Mouse (Mus musculus): ENCODE measurements around the gene Gm11027. TPM values are rescaled to one million over a fixed set of nuclear protein-coding genes. Genes with fewer than 3 reads are reported as not detected.
A peak's percentile ranks its signal among the peaks of the same experiment; 100 is the strongest.

The Gm11027 gene
- total RNA-seq, 2 experiments from 2014 or later: not detected

DNA sequence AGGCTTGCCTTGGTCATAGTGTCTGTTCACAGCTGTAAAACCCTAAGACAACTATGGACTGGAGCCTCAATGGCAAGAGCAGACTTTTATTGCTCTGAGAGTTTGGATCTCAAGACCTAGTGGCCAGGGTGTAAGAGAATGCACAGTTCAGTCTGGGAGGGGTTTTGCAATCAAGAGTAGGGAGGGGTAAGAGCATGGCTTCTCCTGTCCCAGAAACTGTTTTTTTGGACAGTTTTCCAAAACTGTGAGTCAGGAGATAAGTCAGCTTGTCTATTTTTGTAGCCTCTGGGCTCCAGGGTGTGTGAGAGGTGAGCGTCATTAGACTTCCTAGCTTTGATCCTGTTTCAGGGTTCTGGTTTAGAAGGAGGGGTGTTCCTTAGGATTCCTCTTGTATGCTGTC lies 3.4 kb downstream of the Gm11027 start:
- ATAC-seq (replicated peaks; ENCODE audit: poor library complexity): no peak

DNA sequence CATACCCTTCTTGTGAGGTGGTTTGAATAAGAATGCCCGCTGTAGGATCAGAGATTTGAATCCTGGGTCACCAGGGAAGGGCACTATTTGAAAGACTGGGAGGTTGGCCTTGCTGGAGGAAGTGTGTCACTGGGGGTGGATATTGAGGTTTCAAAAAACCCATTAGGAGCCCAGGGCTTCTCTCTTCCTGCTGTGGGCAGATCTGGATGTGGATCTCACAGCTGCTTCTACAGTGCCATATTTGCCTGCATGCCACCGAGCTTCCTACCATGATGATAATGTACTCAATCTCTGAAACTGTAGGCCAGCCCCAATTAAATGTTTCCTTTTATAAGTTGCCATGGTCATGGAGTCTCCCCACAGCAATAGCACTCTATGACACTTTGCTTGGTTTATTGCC lies 4.0 kb downstream of the Gm11027 start:
- no peak for ATAC-seq (replicated peaks; ENCODE audit: poor library complexity)

DNA sequence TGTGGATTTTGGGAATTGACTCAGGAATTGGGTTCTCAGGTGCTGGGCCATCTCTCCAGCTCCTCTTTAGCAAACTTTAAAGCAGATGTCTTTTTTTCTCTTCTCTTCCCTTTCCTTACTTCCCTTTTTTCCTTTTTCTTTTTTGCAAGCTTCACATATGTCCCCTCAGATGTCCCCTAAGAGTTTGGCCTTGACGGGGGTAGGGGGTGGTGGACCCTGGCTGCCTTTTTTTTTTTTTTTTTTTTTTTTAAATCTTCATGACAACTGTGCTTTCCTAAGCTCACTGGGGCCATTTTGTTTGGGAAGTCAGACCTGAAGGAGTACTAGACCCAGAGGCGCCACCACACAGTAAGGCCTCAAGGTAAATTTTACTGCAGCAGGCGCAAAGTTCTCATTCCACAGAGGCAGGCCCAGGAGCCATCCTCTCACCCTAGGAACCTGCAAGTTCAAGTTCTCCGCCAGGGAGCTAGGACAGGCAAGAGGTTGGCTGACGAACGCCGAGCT lies 5.0 kb downstream of the Gm11027 start:
- no peak for ATAC-seq (replicated peaks; ENCODE audit: poor library complexity)

DNA sequence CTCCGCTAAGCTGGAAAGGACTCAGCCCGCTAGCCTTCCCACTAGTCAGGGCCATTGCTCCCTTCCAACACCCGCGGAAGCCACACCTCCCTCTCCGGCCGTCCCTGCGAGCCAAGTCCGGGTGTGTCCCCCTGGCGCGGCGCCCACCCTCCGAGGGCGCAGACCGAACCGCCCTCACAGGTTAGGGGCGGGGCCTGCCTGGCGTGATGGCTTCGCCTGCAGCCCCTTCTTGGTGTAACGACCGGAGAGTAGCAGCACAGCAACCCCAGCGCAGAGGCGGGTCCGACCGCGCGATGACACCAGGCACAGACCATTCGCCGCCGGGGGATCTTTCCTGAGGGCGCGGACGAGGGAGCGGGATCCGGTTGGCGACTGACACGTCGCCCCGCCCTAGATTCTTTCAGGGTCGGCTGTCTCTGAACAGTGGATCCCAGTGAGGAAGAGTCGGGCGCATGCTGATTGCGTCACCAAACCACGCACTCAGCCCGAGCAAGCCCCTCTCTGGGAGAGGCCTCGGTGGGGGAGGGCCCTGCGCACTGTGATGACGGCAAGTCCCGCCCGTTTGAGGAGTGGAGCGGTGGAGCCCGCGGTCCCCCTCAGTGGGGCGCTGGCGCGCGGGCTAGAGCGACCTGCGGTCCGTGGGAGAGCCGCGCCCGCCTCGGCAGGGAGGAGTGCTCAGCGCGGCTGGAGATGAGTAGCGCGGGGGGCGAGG lies 5.6 kb downstream of the Gm11027 start, which contains the start of gene Esyt2:
Gene Esyt2 (plus strand): TSS at position 544 of the 712 bp plus-strand sequence.
- peak; percentile 70 for ATAC-seq (replicated peaks; ENCODE audit: poor library complexity)

DNA sequence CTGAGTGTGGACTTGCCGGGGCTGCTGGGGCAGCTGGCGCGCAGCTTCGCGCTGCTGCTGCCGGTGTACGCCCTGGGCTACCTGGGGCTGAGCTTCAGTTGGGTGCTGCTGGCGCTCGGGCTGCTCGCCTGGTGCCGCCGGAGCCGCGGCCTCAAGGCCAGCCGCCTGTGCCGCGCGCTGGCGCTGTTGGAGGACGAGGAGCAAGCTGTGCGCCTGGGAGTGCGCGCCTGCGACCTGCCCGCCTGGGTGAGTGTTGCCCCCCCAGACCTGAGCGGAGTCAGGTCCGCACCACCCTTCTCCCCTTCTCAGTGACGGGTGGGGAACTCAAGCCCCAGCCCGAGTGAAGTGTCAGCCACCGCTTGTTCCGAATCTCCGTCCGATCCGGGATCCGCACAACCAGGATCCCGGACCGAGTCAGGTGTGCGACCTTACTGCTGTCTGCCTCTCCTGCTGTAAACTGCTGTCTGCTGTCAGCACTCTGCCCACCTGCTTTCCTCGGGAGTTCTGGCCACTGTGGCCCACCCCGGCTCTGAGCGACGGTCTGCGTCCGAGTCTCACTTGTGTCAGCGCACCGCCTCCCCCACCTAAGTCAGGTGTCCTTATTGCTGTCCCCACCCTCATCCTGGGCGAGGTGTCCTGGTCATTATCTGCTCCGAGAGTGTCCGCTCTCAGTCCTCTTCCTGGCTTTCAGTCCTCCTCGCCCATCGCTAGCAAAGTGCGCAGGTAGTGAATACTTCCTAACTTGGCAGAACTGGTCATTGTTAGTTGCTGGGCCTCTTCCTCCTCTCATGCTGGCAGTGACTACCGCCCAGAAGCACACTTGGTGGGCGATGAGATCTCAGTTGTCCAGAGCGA lies 6.5 kb downstream of the Gm11027 start:
- ATAC-seq (replicated peaks; ENCODE audit: poor library complexity): peak; percentile 3; the same call in 1 of the 2 replicates

DNA sequence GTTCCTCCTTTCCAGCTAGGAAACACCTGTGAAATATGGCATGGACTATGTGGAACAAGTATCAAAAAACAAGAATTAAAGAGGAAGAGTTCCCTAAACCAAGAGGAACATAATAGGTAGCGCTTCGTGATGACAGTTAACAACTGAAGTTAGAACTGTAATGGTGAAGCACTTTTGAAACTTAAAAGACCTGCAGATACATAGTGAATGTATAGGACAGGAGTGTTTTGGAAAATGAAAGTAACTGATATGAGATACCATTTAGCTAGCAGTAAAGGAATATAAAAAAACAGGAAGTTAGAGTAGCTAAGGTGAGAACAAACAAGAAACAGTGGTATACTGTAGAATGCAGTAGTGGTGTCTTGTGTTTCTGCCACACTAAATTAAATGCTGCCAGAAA lies 7.7 kb downstream of the Gm11027 start:
- no peak for ATAC-seq (replicated peaks; ENCODE audit: poor library complexity)

DNA sequence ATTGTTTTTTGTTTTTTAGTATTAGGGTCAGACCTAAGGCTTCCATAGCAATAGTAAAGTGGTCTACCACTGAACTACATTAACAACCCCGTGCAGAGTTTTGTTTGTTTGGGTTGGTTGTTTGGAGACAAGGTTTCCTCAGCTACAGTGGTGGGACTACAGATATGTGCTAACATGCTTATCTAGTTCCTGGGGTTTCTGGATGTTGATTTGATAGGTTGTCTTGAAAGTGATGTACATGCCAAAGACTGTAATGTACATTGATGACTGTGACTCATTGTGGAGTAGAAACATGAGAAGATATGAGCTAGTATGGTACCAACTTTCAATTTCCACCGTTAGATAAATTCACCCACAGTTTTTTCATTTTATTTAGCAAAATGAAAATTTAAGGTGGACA lies 8.3 kb downstream of the Gm11027 start:
- ATAC-seq (replicated peaks; ENCODE audit: poor library complexity): peak; percentile 10

DNA sequence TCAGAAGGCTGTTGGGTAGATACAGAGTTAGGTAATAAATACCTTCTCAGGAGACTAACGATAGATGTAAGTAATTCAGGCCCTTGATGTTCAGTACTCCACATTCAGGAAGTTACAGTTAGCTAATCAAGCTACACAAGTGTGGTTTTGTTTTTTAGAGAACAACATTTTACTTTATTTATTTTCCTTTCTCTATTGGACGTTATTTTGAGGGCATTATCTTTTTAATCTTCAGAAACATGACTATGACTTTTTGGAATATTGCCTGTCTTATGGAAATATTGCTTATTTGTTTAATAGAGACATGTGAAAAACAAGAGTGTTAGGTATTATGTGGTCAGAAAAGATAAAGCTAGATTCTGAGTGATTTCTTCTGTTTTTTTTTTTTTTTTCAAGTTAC lies 18.0 kb downstream of the Gm11027 start:
- peak; percentile 72 for ATAC-seq (replicated peaks; ENCODE audit: poor library complexity)

DNA sequence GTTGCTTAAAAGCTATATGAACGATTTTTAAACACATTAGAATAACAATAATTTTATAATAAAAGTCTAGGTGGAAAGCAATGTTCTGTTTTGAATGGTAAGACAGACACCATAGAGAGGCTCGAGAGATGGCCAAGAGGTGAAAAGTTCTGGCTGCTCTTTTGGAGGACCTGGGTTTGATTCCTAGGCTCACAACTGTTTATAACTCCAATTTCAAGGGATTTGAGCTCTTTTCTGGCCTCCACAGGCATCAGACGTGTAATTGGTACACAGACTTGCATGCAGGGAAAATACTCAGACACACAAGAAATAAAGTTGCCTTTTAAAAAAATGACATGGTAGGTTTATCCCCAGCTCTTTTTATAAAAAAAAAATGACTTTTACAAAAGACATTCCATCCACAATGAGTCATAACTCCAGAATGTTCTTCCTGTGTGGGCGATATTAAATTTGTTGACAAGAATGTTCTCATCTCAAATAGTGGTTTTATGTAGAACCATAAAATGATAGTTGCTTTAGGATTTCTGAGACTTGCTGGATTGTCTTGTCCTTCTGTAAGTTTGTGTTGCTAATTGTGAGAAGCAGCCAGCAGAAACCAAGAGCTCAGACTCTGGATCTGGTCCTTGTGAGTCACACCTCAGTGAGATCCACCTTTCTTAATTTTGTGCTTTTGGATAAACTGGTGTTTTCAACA lies 18.6 kb downstream of the Gm11027 start:
- ATAC-seq (replicated peaks; ENCODE audit: poor library complexity): no peak

DNA sequence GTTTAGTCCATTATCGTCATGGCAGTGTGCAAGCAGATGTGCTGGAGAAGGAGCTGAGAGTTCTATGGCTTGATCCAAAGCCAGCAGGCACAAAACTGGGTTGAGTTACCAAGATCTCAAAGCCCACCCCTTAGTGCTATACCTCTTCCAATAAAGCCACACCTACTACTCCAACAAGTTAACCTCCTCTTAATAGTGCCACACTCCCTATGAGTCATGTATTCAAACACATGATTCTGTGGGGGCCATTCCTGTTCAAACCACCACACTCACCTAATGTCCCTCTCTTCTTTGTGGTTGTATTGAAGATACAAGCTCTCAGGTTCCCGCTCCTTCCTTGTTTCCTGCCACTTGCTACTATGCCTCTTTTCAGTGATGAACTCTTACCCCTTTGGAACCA lies 24.7 kb downstream of the Gm11027 start:
- ATAC-seq (replicated peaks; ENCODE audit: poor library complexity): no peak

DNA sequence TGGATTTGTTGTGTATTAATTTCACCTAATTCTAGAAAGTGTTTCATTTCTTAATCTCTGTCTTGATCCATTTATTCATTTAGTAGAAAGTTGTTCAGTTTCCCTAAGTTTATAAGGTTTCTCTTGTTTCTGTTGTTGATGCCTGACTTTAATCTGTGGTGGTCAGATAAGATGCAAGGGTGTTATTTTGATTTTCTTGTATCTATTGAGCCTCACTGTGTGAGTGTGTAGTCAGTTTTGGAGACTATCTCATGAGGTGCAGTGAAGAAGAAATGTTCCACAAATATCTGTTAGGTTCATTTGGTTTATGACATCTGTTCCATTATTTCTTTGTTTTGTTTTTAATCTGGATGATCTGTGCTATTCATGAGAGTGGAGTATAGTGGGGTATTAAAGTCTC lies 27.0 kb downstream of the Gm11027 start:
- peak; percentile 64 for ATAC-seq (replicated peaks; ENCODE audit: poor library complexity)

DNA sequence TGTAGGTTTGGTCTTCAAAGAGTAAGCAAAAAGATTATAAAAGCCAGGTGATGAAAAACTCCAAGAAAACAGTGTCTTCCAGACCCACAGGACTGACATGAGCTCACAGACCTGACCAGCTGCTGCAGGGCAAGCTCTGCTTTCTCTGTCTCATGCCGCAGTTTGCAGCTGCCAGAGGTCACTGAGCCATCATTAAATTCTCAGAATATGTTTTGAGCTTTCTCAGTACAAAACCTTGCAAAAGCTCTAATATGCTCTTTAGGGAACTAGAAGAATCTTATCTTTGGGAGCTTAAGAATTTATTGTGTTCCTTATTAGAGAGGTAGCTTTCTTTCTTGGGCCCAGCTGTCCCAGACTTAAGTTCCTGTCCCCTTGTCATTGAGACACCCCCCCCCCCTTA lies 30.9 kb downstream of the Gm11027 start:
- ATAC-seq (replicated peaks; ENCODE audit: poor library complexity): no peak

DNA sequence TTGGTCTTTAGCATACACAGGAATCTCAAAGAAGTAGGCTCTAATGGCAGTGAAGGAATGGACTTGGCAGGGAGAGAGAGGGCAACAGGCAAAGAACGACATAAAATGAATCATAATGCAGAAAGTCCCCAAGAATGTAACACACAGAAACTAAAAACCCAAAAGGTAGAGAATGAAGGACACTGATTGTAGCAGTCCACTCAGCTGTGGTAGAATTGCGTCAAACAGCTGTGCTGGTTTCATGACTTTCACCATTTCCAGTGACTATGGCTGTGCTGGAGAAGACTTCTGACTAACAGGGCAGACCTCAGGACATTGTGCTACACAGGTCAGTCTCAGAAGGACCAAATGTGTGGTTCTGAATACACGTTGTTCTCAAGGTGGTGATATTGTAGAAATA lies 32.7 kb downstream of the Gm11027 start:
- ATAC-seq (replicated peaks; ENCODE audit: poor library complexity): peak; percentile 27; the same call in 1 of the 2 replicates

DNA sequence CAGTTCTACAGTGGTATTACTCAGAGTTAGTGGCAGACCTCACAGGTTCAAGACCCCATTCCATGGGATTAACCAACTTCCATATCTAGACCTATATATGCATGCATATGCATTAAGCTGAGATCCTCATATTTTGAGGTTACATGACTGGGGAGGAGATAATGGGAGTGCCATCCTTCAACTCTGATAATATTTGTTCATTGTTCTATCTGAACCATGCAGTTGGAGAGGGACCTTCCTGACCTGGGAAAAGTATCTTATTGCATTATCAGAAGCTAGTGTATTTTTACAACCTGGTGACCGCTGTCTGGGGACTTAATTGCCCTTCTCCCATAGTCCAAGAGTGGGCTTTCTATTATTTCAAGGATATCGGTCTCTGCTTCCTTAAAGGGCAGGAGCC lies 33.4 kb downstream of the Gm11027 start:
- peak; percentile 38 for ATAC-seq (replicated peaks; ENCODE audit: poor library complexity)

DNA sequence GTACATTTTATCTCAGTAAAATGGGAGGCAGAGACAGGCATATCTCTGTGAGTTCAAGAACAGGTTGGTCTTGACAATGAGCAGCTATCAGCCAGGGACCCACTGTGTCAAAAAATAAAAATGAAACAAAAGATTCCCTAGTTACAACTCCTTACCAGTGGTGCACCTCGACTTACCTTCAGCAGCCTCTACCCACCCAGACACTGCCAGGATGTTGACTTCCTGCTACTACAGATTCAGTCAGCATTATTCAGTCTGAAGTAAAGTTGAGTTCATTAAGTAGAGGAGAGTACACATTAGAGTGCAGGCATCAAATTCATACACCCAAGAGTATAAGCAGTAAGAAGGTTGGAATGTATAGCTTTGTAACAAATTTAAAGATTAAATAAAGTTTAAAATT lies 38.6 kb downstream of the Gm11027 start:
- ATAC-seq (replicated peaks; ENCODE audit: poor library complexity): no peak

DNA sequence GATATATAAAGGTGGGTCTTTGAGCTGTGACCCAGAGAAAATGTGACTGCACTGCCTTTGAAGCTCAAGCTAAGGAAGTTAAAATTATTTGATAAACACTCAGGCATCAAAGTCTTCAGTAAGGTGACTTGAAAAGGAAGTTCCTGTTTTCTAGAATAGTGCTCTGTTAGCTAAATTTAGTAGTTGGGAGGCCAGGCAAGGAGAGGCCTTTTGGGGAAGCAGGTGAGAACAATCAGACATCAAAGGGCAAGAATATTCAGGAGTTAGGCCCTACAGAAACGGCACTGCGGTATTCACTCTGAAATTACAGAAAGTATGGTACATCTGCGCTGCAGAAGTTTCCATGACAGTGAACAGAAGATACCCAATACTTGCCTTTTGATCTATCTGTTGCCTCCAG lies 40.3 kb downstream of the Gm11027 start:
- peak; percentile 27; the same call in 1 of the 2 replicates for ATAC-seq (replicated peaks; ENCODE audit: poor library complexity)

DNA sequence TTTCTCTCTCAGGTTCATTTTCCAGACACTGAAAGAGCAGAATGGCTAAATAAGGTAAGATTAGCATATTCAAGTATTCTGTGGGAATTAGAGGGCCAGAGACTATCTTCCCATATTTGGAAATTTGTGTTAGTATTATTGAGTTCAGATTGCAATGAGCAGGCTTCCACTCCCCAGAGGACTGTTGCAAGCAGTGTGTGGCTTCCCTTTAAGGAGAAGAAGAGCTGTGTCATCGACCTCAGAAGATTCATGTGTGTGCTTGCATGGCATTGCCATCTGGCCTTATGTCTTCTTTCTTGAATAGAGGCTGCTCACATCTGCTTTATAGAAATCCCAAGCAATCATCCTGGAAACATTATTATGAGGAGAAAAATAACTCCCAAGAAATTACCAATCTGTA lies 42.6 kb downstream of the Gm11027 start:
- peak; percentile 69 for ATAC-seq (replicated peaks; ENCODE audit: poor library complexity)
